Mouse (Mus musculus) liver, postnatal 0 days (tissue): ENCODE data around the gene Zfp148.

ENCODE experiments used
- CTCF ChIP-seq: sonication (generic); IDR thresholded peaks from 2 replicates; pipeline ENCODE4 v1.5.1; 2016; ENCODE audit warnings: antibody characterized with exemption, low read depth
- EP300 ChIP-seq: IDR thresholded peaks from 2 replicates; pipeline ENCODE4 v1.6.1; 2016; ENCODE audit warnings: antibody characterized with exemption, low read depth, mild to moderate bottlenecking

GRCm38 (mm10) chr16:33387013-33387412, 6.4 kb downstream of the Zfp148 start:
- TF ChIP-seq CTCF (no peak), EP300 (no peak)
